Mouse (Mus musculus) liver, embryonic 14.5 days (tissue): ENCODE results near the gene Rnf19b. TPM values are rescaled to one million over a fixed set of nuclear protein-coding genes. Genes with fewer than 3 reads are reported as not detected.

Experiments used
- ATAC-seq: fragments of 200-750 bp; cut with Nextera tagmentation; 2 replicates; pipeline ENCODE4 v1.8.0; 2017; ENCODE audit warnings: moderate number of reproducible peaks, mild to moderate bottlenecking, moderate library complexity; ENCODE audit not compliant: insufficient read depth
- DNase-seq, 3 experiments: peaks; one replicate each; pipeline ENCODE4 v3.0.0-alpha.2; 2012 to 2013; ENCODE audit warnings: low read depth in 3 of 3, low spot score in 3 of 3
- H3K27ac ChIP-seq: fragments of 300-500 bp; sonication (generic); 2 replicates; pipeline ENCODE4 v1.5.1; 2014; ENCODE audit warnings: moderate library complexity, mild to moderate bottlenecking, control low read depth, inconsistent platforms
- H3K27me3 ChIP-seq: fragments of 300-500 bp; sonication (generic); 2 replicates; pipeline ENCODE4 v1.6.1; 2014; ENCODE audit warnings: mild to moderate bottlenecking, low read length, moderate library complexity; ENCODE audit not compliant: control insufficient read depth, insufficient read depth
- H3K36me3 ChIP-seq: fragments of 300-500 bp; sonication (generic); replicated peaks from 2 replicates; pipeline ENCODE4 v1.6.1; 2014; ENCODE audit warnings: low read depth; ENCODE audit not compliant: control insufficient read depth, insufficient read depth
- H3K4me1 ChIP-seq, 2 experiments: fragments of 200-500 bp in 1 of 2; fragments of 300-500 bp in 1 of 2; sonication (generic) in 1 of 2; replicated peaks; 2 replicates each; pipeline ENCODE4 v1.6.1; 2012 to 2014; ENCODE audit warnings: antibody characterized with exemption in 1 of 2, inconsistent platforms in 1 of 2, low read length in 1 of 2; ENCODE audit not compliant: control insufficient read depth in 2 of 2, insufficient read depth in 2 of 2
- H3K4me2 ChIP-seq: fragments of 300-500 bp; sonication (generic); 2 replicates; pipeline ENCODE4 v1.6.1; 2014; ENCODE audit warnings: low read depth, mild to moderate bottlenecking, control low read depth, moderate library complexity
- H3K4me3 ChIP-seq, 2 experiments: fragments of 200-500 bp in 1 of 2; fragments of 300-500 bp in 1 of 2; sonication (generic) in 1 of 2; 2 replicates each; pipeline ENCODE4 v1.5.1; 2012 to 2014; ENCODE audit warnings: low read depth in 2 of 2, low read length in 2 of 2, mild to moderate bottlenecking in 2 of 2, control low read depth in 1 of 2, inconsistent platforms in 1 of 2, moderate library complexity in 1 of 2; ENCODE audit not compliant: insufficient read depth in 1 of 2
- H3K9ac ChIP-seq: fragments of 300-500 bp; sonication (generic); replicated peaks from 2 replicates; pipeline ENCODE4 v1.6.1; 2014; ENCODE audit warnings: mild to moderate bottlenecking, control low read depth, moderate library complexity
- H3K9me3 ChIP-seq: fragments of 300-500 bp; sonication (generic); 2 replicates; pipeline ENCODE4 v1.6.1; 2016; ENCODE audit warnings: low read length, mixed read lengths; ENCODE audit not compliant: control insufficient read depth
- CTCF ChIP-seq: IDR thresholded peaks from 2 replicates; pipeline ENCODE4 v1.5.1; 2016; ENCODE audit warnings: antibody characterized with exemption, low read depth, control low read depth
- EP300 ChIP-seq: IDR thresholded peaks from 2 replicates; pipeline ENCODE4 v1.6.1; 2016; ENCODE audit warnings: antibody characterized with exemption, low read depth
- WGBS: fragments of 180-500 bp; shearing (Covaris S2); extraction: QIAGEN DNeasy Blood & Tissue Kit; methylation state at CpG from one replicate; pipeline ENCODE4 v1.1.7; 2014; ENCODE audit not compliant: insufficient replicate concordance; 5-methylcytosine and 5-hydroxymethylcytosine counted together
- polyA plus RNA-seq, 2 experiments: library from polyadenylated mRNA; depleted of rRNA in 1 of 2; stranded (reverse) in 1 of 2; unstranded in 1 of 2; fragments of >200 nt; fragmentation: Nextera tagmentation in 1 of 2; extraction: Ambion mirVana in 1 of 2; gene quantifications; 2 replicates each; pipeline versions ENCODE4 v1.2.1 to v1.2.3; 2012 to 2014

The Rnf19b gene
- polyA plus RNA-seq, 2 experiments = 4.0 to 11.2 TPM

DNA sequence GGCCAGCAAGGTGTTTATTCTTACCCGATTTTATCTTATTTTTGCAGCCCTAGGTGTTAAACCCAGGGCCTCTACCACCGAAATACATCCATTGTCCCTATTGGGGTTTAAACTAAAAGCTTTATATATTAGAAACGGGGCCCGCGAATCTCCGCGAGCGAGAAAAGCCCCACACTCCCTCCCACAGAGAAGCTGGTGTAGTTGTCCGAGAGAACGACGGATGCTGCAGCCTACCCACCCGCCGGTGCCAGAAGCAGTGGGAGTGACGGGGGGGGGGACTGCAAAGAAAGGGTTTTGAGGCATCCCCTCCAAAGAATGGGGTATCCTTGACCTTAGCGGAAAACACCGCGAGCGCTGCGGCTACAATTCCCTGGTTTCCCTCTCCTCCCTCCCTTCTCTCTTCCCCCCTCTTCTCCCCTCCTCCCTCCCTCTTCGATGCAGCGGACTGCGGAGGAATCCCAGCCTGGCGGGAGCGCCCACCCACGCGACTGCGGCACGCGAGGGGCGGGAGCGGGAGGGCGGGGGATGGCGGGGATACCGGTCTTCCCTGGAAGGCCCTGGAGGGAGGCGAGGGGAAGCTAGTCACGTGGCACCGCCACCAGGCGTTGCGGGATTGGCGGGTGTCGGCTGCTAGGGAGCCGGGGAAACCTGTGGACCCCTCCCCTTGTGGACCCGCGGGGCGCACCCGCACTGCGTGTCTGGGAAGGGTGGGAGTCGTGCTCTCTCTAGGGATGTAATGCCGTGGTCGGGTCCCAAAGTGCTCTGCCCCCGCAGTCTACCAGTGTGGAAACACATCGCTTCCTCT, 9.4 kb upstream of the Rnf19b start:
- Histone ChIP-seq H3K4me2 (peak overlapping the region; percentile 95), H3K4me3 (peak overlapping the region; percentile 26 to 61), H3K9ac (peak overlapping the region; percentile 58), H3K27me3 (peaks cover 48% of the 10 kb centered on the region), H3K36me3 (no peaks in the 10 kb centered on the region), H3K9me3 (no peaks in the 10 kb centered on the region), H3K4me1 (peaks cover 42 to 43% of the 10 kb centered on the region in 2 experiments), H3K27ac (no peak overlapping the region)
- no peak for DNase-seq
- no peak for TF ChIP-seq EP300
- ATAC-seq = peak; percentile 22; the same call in 1 of the 2 replicates
- WGBS = 1% methylated on average over 52 of the region's 52 CpGs

DNA sequence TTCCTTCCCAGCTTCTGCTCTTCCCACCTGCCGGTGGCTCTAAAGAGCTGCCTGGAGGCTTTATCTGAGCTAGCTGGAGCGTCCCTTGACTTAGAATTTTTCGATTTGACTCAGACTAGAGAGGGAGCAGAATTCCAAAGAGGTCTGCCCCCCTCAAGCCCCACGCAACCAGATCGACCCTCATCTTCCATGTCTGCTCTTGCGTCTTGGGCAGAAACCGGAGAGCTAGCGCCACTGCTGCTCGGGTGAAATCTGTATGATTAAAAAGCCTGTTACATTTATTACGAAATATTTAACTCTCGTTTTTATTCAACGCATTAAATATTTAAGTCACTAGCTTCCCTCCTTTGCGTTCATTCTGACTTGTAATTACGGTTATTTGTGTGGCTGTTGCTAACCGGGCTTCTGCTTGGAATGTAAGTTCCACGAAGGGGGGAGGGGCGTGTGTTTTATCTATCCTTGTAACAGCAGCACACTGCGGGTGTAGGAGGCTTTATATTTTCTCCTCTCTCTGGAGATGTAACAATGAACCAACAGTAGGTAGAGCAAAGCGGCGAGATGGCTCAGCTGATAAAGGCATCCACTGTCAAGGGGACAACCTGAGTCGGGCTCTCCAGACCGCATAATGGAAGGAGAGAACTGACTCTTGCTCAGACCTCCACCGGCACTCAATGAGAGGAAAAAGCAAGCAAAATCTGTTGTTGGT, 8.6 kb upstream of the Rnf19b start:
- Histone ChIP-seq H3K36me3 (no peaks in the 10 kb centered on the region), H3K4me1 (peaks cover 42 to 43% of the 10 kb centered on the region in 2 experiments), H3K9ac (peak overlapping the region; percentile 58; the same call in 1 of the 2 replicates), H3K4me2 (peak overlapping the region; percentile 95), H3K27ac (no peak overlapping the region), H3K4me3 (peak overlapping the region; percentile 26 to 61), H3K27me3 (peaks cover 48% of the 10 kb centered on the region), H3K9me3 (no peaks in the 10 kb centered on the region)
- TF ChIP-seq CTCF (peak; percentile 29; the same call in 1 of the 2 replicates), EP300 (no peak)
- DNase-seq = peak in 1 of 3 experiments; percentile 66
- 3% methylated on average over 23 of the region's 23 CpGs for WGBS
- ATAC-seq = peak; percentile 24; the same call in 1 of the 2 replicates

DNA sequence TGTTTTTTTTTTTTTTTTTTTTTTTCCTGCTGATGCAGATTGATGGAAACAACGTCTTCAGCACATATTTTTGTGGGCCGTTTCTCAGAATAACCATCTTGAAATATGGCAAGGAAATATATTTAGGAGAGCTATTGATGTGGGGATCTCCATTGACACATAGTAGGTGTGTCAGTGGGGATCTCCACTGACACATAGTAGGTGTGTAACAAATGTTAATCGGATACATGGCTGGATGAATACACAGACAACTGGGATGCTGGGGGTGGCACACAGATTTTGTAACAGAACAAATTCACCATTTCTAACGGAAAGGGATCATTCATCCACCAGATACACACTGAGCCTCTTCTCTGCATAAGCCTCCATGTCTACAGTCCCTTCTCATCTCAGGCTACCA, 7.7 kb upstream of the Rnf19b start:
- DNase-seq (no peak), ATAC-seq (no peak)
- TF ChIP-seq CTCF (no peak), EP300 (no peak)
- no peaks in the 10 kb centered on the region for H3K36me3 ChIP-seq
- H3K9ac ChIP-seq = no peak overlapping the region
- peaks cover 42 to 43% of the 10 kb centered on the region in 2 experiments for H3K4me1 ChIP-seq
- peaks cover 48% of the 10 kb centered on the region for H3K27me3 ChIP-seq
- no peak overlapping the region for H3K4me3 ChIP-seq
- H3K9me3 ChIP-seq = no peaks in the 10 kb centered on the region
- H3K27ac ChIP-seq = no peak overlapping the region
- 73% methylated on average over 4 of the region's 4 CpGs for WGBS
- H3K4me2 ChIP-seq = peak overlapping the region; percentile 45; the same call in 1 of the 2 replicates

DNA sequence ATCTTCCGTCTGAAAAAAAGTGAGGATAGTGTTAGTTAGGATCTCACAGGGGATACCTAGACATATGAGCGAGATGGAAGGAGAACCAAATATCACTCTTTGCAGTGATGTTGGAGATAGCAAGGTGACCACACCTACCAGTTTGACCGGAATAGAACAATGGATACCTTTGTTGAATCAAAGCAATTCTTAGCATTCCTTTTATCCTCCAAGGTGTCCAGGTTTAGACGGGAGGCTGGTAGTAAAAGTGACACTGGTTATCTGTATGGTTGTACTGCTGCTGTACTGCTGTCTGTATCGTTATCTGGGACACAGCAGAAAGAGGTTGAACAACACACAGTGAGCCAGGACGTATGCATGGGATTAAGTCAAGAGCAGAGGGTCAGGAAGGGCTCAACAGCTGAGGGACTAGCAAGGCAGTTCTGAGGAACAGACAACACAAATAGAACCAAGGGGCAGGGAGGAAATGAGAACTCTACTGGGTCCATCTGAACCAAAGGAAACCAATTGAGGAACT, 7.1 kb upstream of the Rnf19b start:
- Histone ChIP-seq H3K36me3 (no peaks in the 10 kb centered on the region), H3K27ac (no peak overlapping the region; the same call in 1 of the 2 replicates), H3K9me3 (no peaks in the 10 kb centered on the region), H3K9ac (0 out of 2 replicates have a peak overlapping the region, but pooled peaks have one; percentile 2), H3K4me2 (peak overlapping the region; percentile 45), H3K27me3 (peaks cover 47% of the 10 kb centered on the region), H3K4me3 (0 out of 4 replicates have a peak overlapping the region, but pooled peaks of 1 of the 2 experiments have one; percentile 2), H3K4me1 (peaks cover 42 to 43% of the 10 kb centered on the region in 2 experiments)
- 25% methylated on average over 6 of the region's 6 CpGs for WGBS
- no peak for DNase-seq
- TF ChIP-seq CTCF = no peak
- ATAC-seq = peak; percentile 76
